Mouse (Mus musculus) ZHBTc4 (cell line): Measurements from ENCODE around the gene Fam166a.
"Not testable (repeated sequence)": the region's sequence is repeated elsewhere in the genome, so short reads cannot be mapped to it uniquely, and the experiment has no call there.

Experiments used
- DNase-seq: peaks from one replicate; pipeline ENCODE4 v3.0.0-alpha.2; 2011; ENCODE audit warnings: low read depth, low spot score

The Fam166a gene

GRCm38 (mm10) chr2:25242101-25242506, 23.6 kb downstream of the Fam166a start, which contains the start of the genes Rnf208 and Cysrt1:
TSS of gene Rnf208 (plus strand) at chr2:25242255.
TSS of gene Cysrt1 (minus strand) at chr2:25242452.
- peak; percentile 52 for DNase-seq

GRCm38 (mm10) chr2:25243342-25243741, 24.8 kb downstream of the Fam166a start:
- no peak for DNase-seq

GRCm38 (mm10) chr2:25244144-25244543, 25.6 kb downstream of the Fam166a start:
- no peak for DNase-seq

DNA sequence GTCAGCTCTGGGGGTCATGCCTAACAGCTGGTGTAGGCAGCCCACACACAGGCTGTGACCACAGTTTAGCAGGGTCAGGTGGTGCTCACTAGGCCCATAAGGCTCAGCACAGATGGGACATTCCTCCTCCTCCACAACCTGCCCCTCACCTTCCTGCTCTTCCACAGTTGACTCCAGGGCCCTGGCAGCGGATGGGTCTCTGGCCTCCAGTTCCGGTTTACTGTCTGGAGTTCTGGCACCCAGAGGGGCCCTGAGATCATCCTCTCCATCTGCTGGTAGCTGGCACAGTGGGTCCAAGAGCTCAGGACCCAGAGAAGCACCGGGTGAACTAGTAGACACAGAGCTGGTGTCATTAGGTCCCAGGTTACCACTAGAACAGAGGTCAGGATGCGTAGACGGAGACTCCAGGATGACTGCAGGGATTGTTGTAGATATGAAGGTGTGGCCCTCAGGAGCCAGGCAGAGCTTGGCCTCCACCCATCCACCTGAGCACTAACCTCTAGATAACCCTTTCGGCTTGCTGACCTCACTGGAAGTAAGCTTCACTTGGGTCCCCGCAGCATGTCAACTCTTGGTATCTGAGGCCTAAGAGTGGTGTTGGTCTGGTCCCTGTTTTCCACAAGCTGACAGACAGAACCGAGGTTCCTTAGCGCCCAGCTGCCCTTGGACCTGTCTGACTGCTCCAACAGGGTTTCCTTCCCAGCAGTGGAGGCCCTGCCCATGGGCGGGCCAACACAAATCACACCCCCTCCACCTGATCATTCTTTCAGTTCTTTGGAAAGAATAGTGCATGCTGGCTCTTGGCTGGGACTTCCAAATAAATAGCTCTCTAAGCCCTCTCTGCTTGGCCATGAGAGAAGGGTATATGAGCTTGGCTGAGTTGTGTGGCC, 27.9 kb downstream of the Fam166a start, which contains the start of gene AL732309.1:
Gene AL732309.1 (minus strand): TSS at position 681 of the 890 bp plus-strand sequence.
- no peak for DNase-seq

DNA sequence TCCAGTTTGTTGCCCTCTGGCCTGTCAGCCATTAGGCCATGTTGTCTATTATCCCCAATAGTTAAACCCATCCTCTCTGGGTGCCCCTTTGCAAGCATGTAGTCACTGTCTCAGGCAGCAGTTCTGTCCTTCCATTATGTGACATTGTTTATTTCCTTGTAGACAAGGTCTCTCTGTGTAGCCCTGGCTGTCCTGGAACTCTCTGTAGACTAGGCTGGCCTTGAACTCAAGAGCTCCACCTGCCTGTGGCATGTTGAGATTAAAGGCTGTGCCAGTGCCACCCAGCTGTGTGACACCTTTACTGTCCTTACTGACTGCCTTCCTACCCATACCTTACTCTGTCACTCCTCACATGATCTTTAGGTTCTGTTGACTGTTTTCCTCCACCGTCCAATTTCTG, 33.8 kb downstream of the Fam166a start:
- peak; percentile 59 for DNase-seq

- peak; percentile 95 for DNase-seq
These were observed 36.8 kb downstream of the Fam166a start, which contains the start of gene Tmem203 for GRCm38 (mm10) chr2:25255284-25255779. TSS of gene Tmem203 (plus strand) at chr2:25255439.

DNA sequence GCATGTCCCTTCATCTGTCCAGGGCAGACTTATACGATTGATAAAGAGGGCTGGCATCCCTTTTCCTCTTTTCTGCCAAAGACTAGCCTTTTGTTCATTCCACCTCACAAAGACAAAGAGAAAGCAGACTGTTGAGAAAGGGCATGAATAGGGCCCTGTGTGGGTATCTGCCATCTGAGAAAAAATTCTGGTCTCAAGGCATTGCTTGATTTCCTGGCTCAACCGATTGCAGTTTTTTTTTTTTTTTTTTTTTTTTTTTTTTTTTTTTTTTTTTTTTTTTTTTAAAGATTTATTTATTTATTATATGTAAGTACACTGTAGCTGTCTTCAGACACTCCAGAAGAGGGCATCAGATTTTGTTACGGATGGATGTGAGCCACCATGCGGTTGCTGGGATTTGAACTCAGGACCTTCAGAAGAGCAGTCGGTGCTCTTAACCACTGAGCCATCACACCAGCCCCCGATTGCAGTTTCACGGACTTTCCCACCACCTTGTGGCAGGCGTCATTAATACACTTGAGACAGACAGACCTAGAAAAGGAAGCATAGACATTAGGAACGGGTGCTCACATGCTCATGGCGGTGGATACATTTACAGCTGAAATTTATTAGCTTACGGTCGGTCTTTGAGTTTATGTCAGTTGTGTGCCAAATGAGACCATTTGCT, 38.0 kb downstream of the Fam166a start:
- DNase-seq = peak; percentile 89

- DNase-seq = not testable (repeated sequence)
These were observed 38.7 kb downstream of the Fam166a start for GRCm38 (mm10) chr2:25257250-25257649.

GRCm38 (mm10) chr2:25258887-25259286, 40.3 kb downstream of the Fam166a start:
- peak; percentile 78 for DNase-seq

DNA sequence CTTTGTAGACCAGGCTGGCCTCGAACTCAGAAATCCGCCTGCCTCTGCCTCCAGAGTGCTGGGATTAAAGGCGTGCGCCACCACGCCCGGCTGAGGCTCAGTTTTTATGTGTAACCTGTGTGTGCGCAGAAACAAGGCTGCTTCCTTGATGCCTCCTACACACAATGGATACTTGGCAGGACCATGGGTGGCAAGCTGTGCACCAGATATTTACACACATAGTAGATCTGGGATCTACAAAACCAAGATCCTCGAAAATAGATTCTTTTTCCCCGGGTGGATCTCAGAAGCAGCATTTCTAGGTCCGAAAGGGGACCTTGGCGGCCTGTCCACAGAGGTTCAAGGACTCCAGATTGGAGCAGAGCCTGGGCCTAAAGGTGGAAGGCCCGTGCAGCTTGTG, 43.3 kb downstream of the Fam166a start:
- DNase-seq = no peak

- peak; percentile 98 for DNase-seq
These were observed 43.8 kb downstream of the Fam166a start, which contains the start of gene Tprn for GRCm38 (mm10) chr2:25262291-25262767. TSS of gene Tprn (plus strand) at chr2:25262618.

GRCm38 (mm10) chr2:25262795-25263622, 44.5 kb downstream of the Fam166a start:
- DNase-seq = peak; percentile 80

- DNase-seq = no peak
These were observed 45.2 kb downstream of the Fam166a start for GRCm38 (mm10) chr2:25263623-25264285.

DNA sequence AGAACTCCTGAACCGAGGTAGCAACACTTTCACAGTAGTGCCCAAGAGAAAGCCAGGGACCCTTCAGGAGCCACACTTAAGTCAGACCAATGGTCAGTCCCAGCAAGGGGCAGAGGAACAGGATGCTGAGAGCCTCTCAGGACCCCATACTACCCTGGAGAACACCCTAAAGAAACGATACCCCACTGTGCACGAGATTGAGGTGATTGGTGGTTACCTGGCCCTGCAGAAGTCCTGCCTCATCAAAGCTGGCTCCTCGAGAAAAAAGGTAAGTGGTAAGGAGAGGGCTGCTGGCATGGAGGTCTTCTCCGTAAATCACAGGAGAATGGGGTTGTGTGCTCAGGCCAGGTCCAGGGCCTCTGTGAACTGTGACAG, 45.7 kb downstream of the Fam166a start:
- no peak for DNase-seq

- no peak for DNase-seq
These were observed 46.3 kb downstream of the Fam166a start for GRCm38 (mm10) chr2:25264851-25265250.

- DNase-seq = peak; percentile 61
These were observed 47.5 kb downstream of the Fam166a start for GRCm38 (mm10) chr2:25265897-25266656.

DNA sequence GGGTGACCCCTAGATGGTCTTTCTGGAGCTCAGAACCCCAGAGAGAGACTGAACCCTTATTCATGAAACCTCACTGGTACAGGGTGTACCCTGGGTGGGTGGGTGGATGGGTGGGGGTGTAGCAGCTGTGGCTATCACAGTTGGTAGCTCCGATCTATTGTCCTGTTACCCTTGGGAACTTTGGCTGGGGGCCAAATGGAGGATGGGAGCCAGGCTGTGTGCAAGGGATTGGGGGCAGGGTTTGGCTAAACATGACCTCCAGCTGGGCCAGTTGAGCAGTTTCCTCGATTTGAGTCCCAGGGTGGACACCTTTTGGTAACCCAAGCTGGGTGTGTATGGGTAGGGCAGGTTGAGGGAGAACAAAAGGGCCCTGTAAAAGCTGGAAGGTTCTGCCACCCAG, 48.2 kb downstream of the Fam166a start:
- peak; percentile 71 for DNase-seq

GRCm38 (mm10) chr2:25267241-25267640, 48.7 kb downstream of the Fam166a start:
- no peak for DNase-seq

DNA sequence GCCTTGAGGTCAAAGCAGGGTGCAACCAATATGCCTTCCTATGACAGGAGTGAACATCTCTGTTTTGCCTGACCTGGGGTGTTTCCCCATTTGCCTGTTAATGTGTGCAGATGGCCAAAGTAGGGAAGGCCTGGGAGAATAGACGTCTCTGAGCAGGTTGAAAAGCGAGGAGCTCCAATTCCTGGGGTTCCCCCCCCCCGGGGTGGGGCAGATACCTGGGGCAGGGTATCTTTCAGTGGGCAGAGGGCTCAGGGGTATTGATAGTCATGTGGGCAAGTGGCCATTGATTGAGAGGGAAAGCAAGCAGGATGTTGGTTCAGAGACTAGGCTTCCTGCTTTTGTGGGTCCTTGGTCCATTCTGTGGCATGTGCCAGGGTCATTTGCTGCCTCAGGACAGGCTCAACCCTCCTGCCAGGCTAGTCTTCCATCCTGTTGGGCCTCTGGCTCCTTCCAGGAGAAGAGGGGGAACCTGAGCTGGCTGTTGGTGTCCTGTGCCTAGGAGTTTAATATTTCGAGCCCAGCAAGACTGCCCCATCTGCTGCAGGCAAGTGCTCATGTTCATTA, 49.3 kb downstream of the Fam166a start:
- no peak for DNase-seq
